Comparison of ENCODE assay signal across 8 mouse cellular contexts in genomic region chr15:25900540-25900939, GRCm38 (mm10). TPM values are rescaled to one million over a fixed set of nuclear protein-coding genes. Genes with fewer than 3 reads are reported as not detected.
DNase-seq lines count a peak whose midpoint lies in the region; ATAC-seq and TF ChIP-seq lines count a peak whose summit lies in the region.

No protein-coding gene starts in this region.

- H3K27ac ChIP-seq in hindbrain, embryonic 11.5 days (ENCODE audit: low read depth, low read length): no peak overlapping the region
- H3K27ac ChIP-seq in hindbrain, embryonic 13.5 days: no peak overlapping the region
- no peak overlapping the region for H3K27ac ChIP-seq in embryonic facial prominence, embryonic 11.5 days (replicated peaks; ENCODE audit: low read depth, low read length)
- no peak overlapping the region for H3K27ac ChIP-seq in midbrain, embryonic 15.5 days
- no peak overlapping the region for H3K27ac ChIP-seq in stomach, postnatal 0 days (replicated peaks)

- H3K4me3 ChIP-seq in hindbrain, embryonic 11.5 days (ENCODE audit: low read depth, low read length): no peak overlapping the region
- no peak overlapping the region for H3K4me3 ChIP-seq in hindbrain, embryonic 13.5 days
- no peak overlapping the region for H3K4me3 ChIP-seq in embryonic facial prominence, embryonic 11.5 days (ENCODE audit: low read depth, low read length)
- no peak overlapping the region for H3K4me3 ChIP-seq in midbrain, embryonic 15.5 days
- H3K4me3 ChIP-seq in stomach, postnatal 0 days (ENCODE audit: low read depth, low read length): no peak overlapping the region

- WGBS in hindbrain, embryonic 11.5 days: 7% methylated on average over 7 of the region's 7 CpGs
- 13% methylated on average over 7 of the region's 7 CpGs for WGBS in hindbrain, embryonic 13.5 days
- 12% methylated on average over 7 of the region's 7 CpGs for WGBS in embryonic facial prominence, embryonic 11.5 days
- 12% methylated on average over 7 of the region's 7 CpGs for WGBS in midbrain, embryonic 15.5 days
- WGBS in stomach, postnatal 0 days: 11% methylated on average over 7 of the region's 7 CpGs

- no peak for TF ChIP-seq EP300 in stomach, postnatal 0 days (optimal IDR thresholded peaks at IDR 0.05)

- H3K9me3 ChIP-seq in hindbrain, embryonic 11.5 days (ENCODE audit: control insufficient read depth, low read length): no peaks in the 10 kb centered on the region
- no peaks in the 10 kb centered on the region for H3K9me3 ChIP-seq in hindbrain, embryonic 13.5 days
- no peaks in the 10 kb centered on the region for H3K9me3 ChIP-seq in embryonic facial prominence, embryonic 11.5 days (replicated peaks; ENCODE audit: control insufficient read depth, low read length)
- H3K9me3 ChIP-seq in midbrain, embryonic 15.5 days: no peaks in the 10 kb centered on the region
- no peaks in the 10 kb centered on the region for H3K9me3 ChIP-seq in stomach, postnatal 0 days (ENCODE audit: control insufficient read depth, low read length)

- no peak overlapping the region for H3K9ac ChIP-seq in hindbrain, embryonic 11.5 days (ENCODE audit: low read depth, low read length)
- H3K9ac ChIP-seq in hindbrain, embryonic 13.5 days: no peak overlapping the region
- no peak overlapping the region for H3K9ac ChIP-seq in embryonic facial prominence, embryonic 11.5 days (replicated peaks; ENCODE audit: low read length)
- no peak overlapping the region for H3K9ac ChIP-seq in midbrain, embryonic 15.5 days
- H3K9ac ChIP-seq in stomach, postnatal 0 days (ENCODE audit: low read length): no peak overlapping the region

- H3K4me2 ChIP-seq in hindbrain, embryonic 11.5 days (replicated peaks; ENCODE audit: low read depth, low read length): no peak overlapping the region
- no peak overlapping the region for H3K4me2 ChIP-seq in hindbrain, embryonic 13.5 days
- H3K4me2 ChIP-seq in embryonic facial prominence, embryonic 11.5 days (ENCODE audit: low read depth, low read length): no peak overlapping the region
- no peak overlapping the region for H3K4me2 ChIP-seq in midbrain, embryonic 15.5 days
- H3K4me2 ChIP-seq in stomach, postnatal 0 days (replicated peaks; ENCODE audit: low read depth): no peak overlapping the region

- H3K4me1 ChIP-seq in hindbrain, embryonic 11.5 days (replicated peaks; ENCODE audit: control insufficient read depth, insufficient read depth, low read length): no peaks in the 10 kb centered on the region
- peaks cover 4% of the 10 kb centered on the region; the same call in 1 of the 2 replicates for H3K4me1 ChIP-seq in hindbrain, embryonic 13.5 days (replicated peaks)
- no peaks in the 10 kb centered on the region for H3K4me1 ChIP-seq in embryonic facial prominence, embryonic 11.5 days (ENCODE audit: control insufficient read depth, insufficient read depth, low read length)
- no peaks in the 10 kb centered on the region for H3K4me1 ChIP-seq in midbrain, embryonic 15.5 days
- no peaks in the 10 kb centered on the region for H3K4me1 ChIP-seq in stomach, postnatal 0 days (replicated peaks; ENCODE audit: control insufficient read depth, insufficient read depth)

- peak; percentile 78 for DNase-seq in hindbrain, embryonic 11.5 days (ENCODE audit: low spot score)
- peak; percentile 51 to 70 for DNase-seq in adrenal gland, postnatal 4 days (ENCODE audit: low spot score in 2 of 2)
- peak; percentile 80 for DNase-seq in embryonic facial prominence, embryonic 11.5 days (ENCODE audit: low spot score)
- DNase-seq in heart, postnatal 4 days: peak; percentile 87
- DNase-seq in left cerebral cortex, adult 18-20 months (ENCODE audit: low spot score in 2 of 2): peak; percentile 68 to 77
- DNase-seq in stomach, postnatal 0 days (ENCODE audit: low spot score): peak; percentile 79

- TF ChIP-seq CTCF in stomach, postnatal 0 days (IDR thresholded peaks at IDR 0.05; ENCODE audit: low read depth): peak; percentile 86

- 0 out of 2 replicates have a peak, but pooled peaks have one; percentile 45 for ATAC-seq in hindbrain, embryonic 11.5 days (ENCODE audit: low FRiP score)
- ATAC-seq in hindbrain, embryonic 13.5 days (ENCODE audit: low FRiP score): no peak
- no peak for ATAC-seq in embryonic facial prominence, embryonic 11.5 days (replicated peaks; ENCODE audit: insufficient number of reproducible peaks, low FRiP score, low TSS enrichment, low read depth)
- ATAC-seq in midbrain, embryonic 15.5 days (replicated peaks): 0 out of 2 replicates have a peak, but pooled peaks have one; percentile 31
- ATAC-seq in stomach, postnatal 0 days (ENCODE audit: low FRiP score, low TSS enrichment): peak; percentile 65; the same call in 1 of the 2 replicates

- no peaks in the 10 kb centered on the region for H3K36me3 ChIP-seq in hindbrain, embryonic 11.5 days (ENCODE audit: control insufficient read depth, insufficient read depth, low read length)
- H3K36me3 ChIP-seq in hindbrain, embryonic 13.5 days: no peaks in the 10 kb centered on the region
- H3K36me3 ChIP-seq in embryonic facial prominence, embryonic 11.5 days (replicated peaks; ENCODE audit: control insufficient read depth, insufficient read depth, low read depth, low read length): no peaks in the 10 kb centered on the region
- no peaks in the 10 kb centered on the region for H3K36me3 ChIP-seq in midbrain, embryonic 15.5 days (replicated peaks)
- no peaks in the 10 kb centered on the region for H3K36me3 ChIP-seq in stomach, postnatal 0 days (ENCODE audit: control insufficient read depth, insufficient read depth, low read length)

- H3K27me3 ChIP-seq in hindbrain, embryonic 11.5 days (ENCODE audit: control insufficient read depth, insufficient read depth, low read length): no peaks in the 10 kb centered on the region
- H3K27me3 ChIP-seq in hindbrain, embryonic 13.5 days: no peaks in the 10 kb centered on the region
- H3K27me3 ChIP-seq in embryonic facial prominence, embryonic 11.5 days (ENCODE audit: control insufficient read depth, insufficient read depth, low read length): no peaks in the 10 kb centered on the region
- H3K27me3 ChIP-seq in midbrain, embryonic 15.5 days (replicated peaks): no peaks in the 10 kb centered on the region
- H3K27me3 ChIP-seq in stomach, postnatal 0 days (ENCODE audit: control insufficient read depth, insufficient read depth, low read length): no peaks in the 10 kb centered on the region

RNA-seq across cellular contexts. Expression of gene Retreg1, which starts 57.6 kb away (rescaled TPM):
- polyA plus RNA-seq in hindbrain, embryonic 11.5 days (2014; fragmentation: Nextera tagmentation; extraction: Ambion mirVana): 3.5 and 4.6 TPM in 2 replicates
- polyA plus RNA-seq in hindbrain, embryonic 13.5 days (2015; fragmentation: Nextera tagmentation; extraction: Ambion mirVana): 7.7 and 9.7 TPM in 2 replicates
- 10 to 100 TPM; 33.5 to 40.0 TPM for total RNA-seq in adrenal gland, postnatal 4 days (2021)
- 4.2 and 5.1 TPM in 2 replicates for polyA plus RNA-seq in embryonic facial prominence, embryonic 11.5 days (2014; fragmentation: Nextera tagmentation; extraction: Ambion mirVana)
- total RNA-seq in heart, postnatal 4 days (2021): 100 to 1,000 TPM; 112 to 141 TPM
- 10 to 100 TPM; 34.4 to 36.1 TPM for total RNA-seq in left cerebral cortex, adult 18-20 months (2021)
- polyA plus RNA-seq in midbrain, embryonic 15.5 days (2015; fragmentation: Nextera tagmentation; extraction: Ambion mirVana): 12.5 and 12.6 TPM in 2 replicates
- 32.8 and 33.6 TPM in 2 replicates for polyA plus RNA-seq in stomach, postnatal 0 days (2015; fragmentation: Nextera tagmentation; extraction: Ambion mirVana)

Comparison
In these comparisons a context has a peak if more than half of its experiments do, and no peak if none do; other contexts are left out.
1. ATAC-seq: peak in hindbrain, embryonic 11.5 days (single experiment), midbrain, embryonic 15.5 days (single experiment) and stomach, postnatal 0 days (single experiment); none in hindbrain, embryonic 13.5 days (single experiment) and embryonic facial prominence, embryonic 11.5 days (single experiment).
2. Peak in every context shown above with its lines, with median percentiles within 50 percentile points of each other: DNase-seq.